Mouse (Mus musculus): ENCODE data around the gene Ache. TPM values are rescaled to one million over a fixed set of nuclear protein-coding genes. Genes with fewer than 3 reads are reported as not detected.

Ache gene
- polyA plus RNA-seq, 1 experiment from 2014 or later = 3.6 TPM

- H3K27ac ChIP-seq = no peak overlapping the region; the same call in 1 of the 2 replicates
- peaks cover 46% of the 10 kb centered on the region for H3K4me1 ChIP-seq
- H3K9me3 ChIP-seq (replicated peaks) = no peaks in the 10 kb centered on the region
- peak overlapping the region; percentile 84 for H3K4me2 ChIP-seq
- H3K27me3 ChIP-seq = peaks cover 60% of the 10 kb centered on the region
- ATAC-seq (replicated peaks; ENCODE audit: low FRiP score) = 0 out of 2 replicates have a peak, but pooled peaks have one; percentile 13
- peak overlapping the region; percentile 45 for H3K4me3 ChIP-seq (replicated peaks)
- H3K36me3 ChIP-seq = no peaks in the 10 kb centered on the region
- peak overlapping the region; percentile 42 for H3K9ac ChIP-seq
- WGBS = 1% methylated on average over 43 of the region's 65 CpGs
These were observed 829 bp downstream of the Ache start for GRCm38 (mm10) chr5:137287953-137288743.

GRCm38 (mm10) chr5:137288999-137289470 is 1.7 kb downstream of the Ache start:
- H3K4me2 ChIP-seq = peak overlapping the region; percentile 84
- 3% methylated on average over 25 of the region's 25 CpGs for WGBS
- peaks cover 60% of the 10 kb centered on the region for H3K27me3 ChIP-seq
- ATAC-seq (replicated peaks; ENCODE audit: low FRiP score) = no peak
- peak overlapping the region; percentile 35; the same call in 1 of the 2 replicates for H3K9ac ChIP-seq
- no peaks in the 10 kb centered on the region for H3K36me3 ChIP-seq
- H3K27ac ChIP-seq = no peak overlapping the region
- peaks cover 51% of the 10 kb centered on the region for H3K4me1 ChIP-seq
- no peaks in the 10 kb centered on the region for H3K9me3 ChIP-seq (replicated peaks)
- H3K4me3 ChIP-seq (replicated peaks) = peak overlapping the region; percentile 45

GRCm38 (mm10) chr5:137289591-137290365 is 2.5 kb downstream of the Ache start:
- peak overlapping the region; percentile 84 for H3K4me2 ChIP-seq
- ATAC-seq (replicated peaks; ENCODE audit: low FRiP score) = no peak
- H3K4me3 ChIP-seq (replicated peaks) = peak overlapping the region; percentile 45
- WGBS = 60% methylated on average over 13 of the region's 13 CpGs
- H3K4me1 ChIP-seq = peaks cover 54% of the 10 kb centered on the region
- H3K9me3 ChIP-seq (replicated peaks) = no peaks in the 10 kb centered on the region
- no peaks in the 10 kb centered on the region; the same call in 1 of the 2 replicates for H3K36me3 ChIP-seq
- H3K27me3 ChIP-seq = peaks cover 60% of the 10 kb centered on the region
- no peak overlapping the region; the same call in 1 of the 2 replicates for H3K27ac ChIP-seq
- H3K9ac ChIP-seq = 0 out of 2 replicates have a peak overlapping the region, but pooled peaks have one; percentile 35

GRCm38 (mm10) chr5:137290677-137291076 is 3.4 kb downstream of the Ache start:
- Histone ChIP-seq H3K36me3 (peaks cover 9% of the 10 kb centered on the region), H3K4me3 (replicated peaks) (no peak overlapping the region; the same call in 1 of the 2 replicates), H3K4me1 (peaks cover 63% of the 10 kb centered on the region), H3K9me3 (replicated peaks) (no peaks in the 10 kb centered on the region), H3K27ac (no peak overlapping the region), H3K9ac (0 out of 2 replicates have a peak overlapping the region, but pooled peaks have one; percentile 7), H3K27me3 (peaks cover 60% of the 10 kb centered on the region), H3K4me2 (no peak overlapping the region)
- ATAC-seq (replicated peaks; ENCODE audit: low FRiP score) = peak; percentile 10; the same call in 1 of the 2 replicates
- WGBS = 23% methylated on average over 15 of the region's 15 CpGs

GRCm38 (mm10) chr5:137291381-137291926 is 4.1 kb downstream of the Ache start:
- Histone ChIP-seq H3K36me3 (peaks cover 16% of the 10 kb centered on the region), H3K4me2 (no peak overlapping the region), H3K27me3 (peaks cover 56% of the 10 kb centered on the region), H3K4me1 (peaks cover 67% of the 10 kb centered on the region), H3K9me3 (replicated peaks) (no peaks in the 10 kb centered on the region), H3K4me3 (replicated peaks) (no peak overlapping the region), H3K27ac (no peak overlapping the region), H3K9ac (no peak overlapping the region)
- WGBS = 78% methylated on average over 15 of the region's 15 CpGs
- ATAC-seq (replicated peaks; ENCODE audit: low FRiP score) = no peak

- peak overlapping the region; percentile 83 for H3K9ac ChIP-seq
- H3K9me3 ChIP-seq (replicated peaks) = no peaks in the 10 kb centered on the region
- H3K36me3 ChIP-seq = peaks cover 35% of the 10 kb centered on the region
- H3K4me1 ChIP-seq = peaks cover 50% of the 10 kb centered on the region
- peaks cover 42% of the 10 kb centered on the region for H3K27me3 ChIP-seq
- peak; percentile 59 for ATAC-seq (replicated peaks; ENCODE audit: low FRiP score)
- H3K4me2 ChIP-seq = peak overlapping the region; percentile 98
- WGBS = 0% methylated on average over 15 of the region's 15 CpGs
- peak overlapping the region; percentile 97 for H3K27ac ChIP-seq
- peak overlapping the region; percentile 61 for H3K4me3 ChIP-seq (replicated peaks)
These were observed 6.0 kb downstream of the Ache start for GRCm38 (mm10) chr5:137293282-137293681.

GRCm38 (mm10) chr5:137293839-137294743 is 6.8 kb downstream of the Ache start, which contains the start of gene Ufsp1:
TSS of gene Ufsp1 (plus strand) at chr5:137294629.
- Histone ChIP-seq H3K4me3 (replicated peaks) (peak within 1 kb of the TSS; percentile 61), H3K4me2 (peak within 1 kb of the TSS; percentile 98), H3K9me3 (replicated peaks) (no peaks in the 10 kb centered on the region), H3K27ac (peak within 1 kb of the TSS; percentile 97), H3K9ac (peak within 1 kb of the TSS; percentile 83), H3K27me3 (peaks cover 36% of the 10 kb centered on the region), H3K36me3 (peaks cover 43% of the 10 kb centered on the region), H3K4me1 (peaks cover 43% of the 10 kb centered on the region)
- WGBS = 1% methylated on average over 52 of the region's 52 CpGs
- peak; percentile 93 for ATAC-seq (replicated peaks; ENCODE audit: low FRiP score)

GRCm38 (mm10) chr5:137294744-137295093 is 7.4 kb downstream of the Ache start:
- 5% methylated on average over 18 of the region's 18 CpGs for WGBS
- Histone ChIP-seq H3K36me3 (peaks cover 49% of the 10 kb centered on the region), H3K4me3 (replicated peaks) (peak overlapping the region; percentile 61), H3K4me1 (peaks cover 37% of the 10 kb centered on the region), H3K27me3 (peaks cover 29% of the 10 kb centered on the region), H3K4me2 (peak overlapping the region; percentile 98), H3K9me3 (replicated peaks) (no peaks in the 10 kb centered on the region), H3K9ac (peak overlapping the region; percentile 83), H3K27ac (peak overlapping the region; percentile 97)
- ATAC-seq (replicated peaks; ENCODE audit: low FRiP score) = peak; percentile 49

- H3K36me3 ChIP-seq = peaks cover 55% of the 10 kb centered on the region
- H3K9ac ChIP-seq = peak overlapping the region; percentile 83
- H3K27me3 ChIP-seq = peaks cover 24% of the 10 kb centered on the region
- H3K4me2 ChIP-seq = peak overlapping the region; percentile 98
- 81% methylated on average over 9 of the region's 9 CpGs for WGBS
- no peak for ATAC-seq (replicated peaks; ENCODE audit: low FRiP score)
- H3K27ac ChIP-seq = peak overlapping the region; percentile 97
- peaks cover 32% of the 10 kb centered on the region for H3K4me1 ChIP-seq
- peak overlapping the region; percentile 61 for H3K4me3 ChIP-seq (replicated peaks)
- no peaks in the 10 kb centered on the region for H3K9me3 ChIP-seq (replicated peaks)
These were observed 8.0 kb downstream of the Ache start for GRCm38 (mm10) chr5:137295296-137295695.

GRCm38 (mm10) chr5:137295712-137296111 is 8.4 kb downstream of the Ache start:
- Histone ChIP-seq H3K9ac (no peak overlapping the region; the same call in 1 of the 2 replicates), H3K4me3 (replicated peaks) (no peak overlapping the region), H3K4me2 (no peak overlapping the region)

GRCm38 (mm10) chr5:137297126-137297525 is 9.8 kb downstream of the Ache start:
- peaks cover 28% of the 10 kb centered on the region for H3K4me1 ChIP-seq
- ATAC-seq (replicated peaks; ENCODE audit: low FRiP score) = no peak
- no peaks in the 10 kb centered on the region for H3K9me3 ChIP-seq (replicated peaks)
- H3K4me2 ChIP-seq = no peak overlapping the region
- H3K4me3 ChIP-seq (replicated peaks) = no peak overlapping the region
- H3K27ac ChIP-seq = no peak overlapping the region
- H3K9ac ChIP-seq = no peak overlapping the region
- peaks cover 73% of the 10 kb centered on the region for H3K36me3 ChIP-seq
- 87% methylated on average over 14 of the region's 14 CpGs for WGBS
- H3K27me3 ChIP-seq = peaks cover 6% of the 10 kb centered on the region

More at GRCm38 (mm10) chr5:137295712-137296111, 8.4 kb downstream of the Ache start:
- peaks cover 28% of the 10 kb centered on the region for H3K4me1 ChIP-seq
- no peaks in the 10 kb centered on the region for H3K9me3 ChIP-seq (replicated peaks)
- H3K27ac ChIP-seq = no peak overlapping the region
- ATAC-seq (replicated peaks; ENCODE audit: low FRiP score) = no peak
- WGBS = 91% methylated on average over 15 of the region's 15 CpGs
- peaks cover 20% of the 10 kb centered on the region for H3K27me3 ChIP-seq
- peaks cover 59% of the 10 kb centered on the region for H3K36me3 ChIP-seq
